Mouse (Mus musculus) embryonic facial prominence, embryonic 12.5 days (tissue): ENCODE measurements around the gene Dnttip2. TPM values are rescaled to one million over a fixed set of nuclear protein-coding genes. Genes with fewer than 3 reads are reported as not detected.

Experiments used
- ATAC-seq: fragments of 200-750 bp; cut with Nextera tagmentation; 2 replicates; pipeline ENCODE4 v1.8.0; 2017; ENCODE audit not compliant: insufficient number of reproducible peaks, insufficient read depth, low FRiP score, low TSS enrichment
- H3K27ac ChIP-seq: fragments of 300-500 bp; sonication (generic); 2 replicates; pipeline ENCODE4 v1.5.1; 2016; ENCODE audit warnings: mild to moderate bottlenecking
- H3K27me3 ChIP-seq: fragments of 300-500 bp; sonication (generic); 2 replicates; pipeline ENCODE4 v1.6.1; 2016; ENCODE audit warnings: mild to moderate bottlenecking, moderate library complexity
- H3K36me3 ChIP-seq: fragments of 300-500 bp; sonication (generic); 2 replicates; pipeline ENCODE4 v1.6.1; 2016; ENCODE audit warnings: mild to moderate bottlenecking
- H3K4me1 ChIP-seq: fragments of 300-500 bp; sonication (generic); 2 replicates; pipeline ENCODE4 v1.6.1; 2016
- H3K4me2 ChIP-seq: fragments of 300-500 bp; sonication (generic); replicated peaks from 2 replicates; pipeline ENCODE4 v1.6.1; 2016; ENCODE audit warnings: mild to moderate bottlenecking, moderate library complexity
- H3K4me3 ChIP-seq: fragments of 300-500 bp; sonication (generic); 2 replicates; pipeline ENCODE4 v1.5.1; 2016; ENCODE audit warnings: mild to moderate bottlenecking
- H3K9ac ChIP-seq: fragments of 300-500 bp; sonication (generic); 2 replicates; pipeline ENCODE4 v1.6.1; 2016; ENCODE audit warnings: mild to moderate bottlenecking, moderate library complexity
- H3K9me3 ChIP-seq: fragments of 300-500 bp; sonication (generic); 2 replicates; pipeline ENCODE4 v1.6.1; 2016; ENCODE audit warnings: mild to moderate bottlenecking, moderate library complexity
- WGBS: fragments of 180-500 bp; shearing (Covaris S2); methylation state at CpG from one replicate; pipeline ENCODE4 v1.1.7; 2016; 5-methylcytosine and 5-hydroxymethylcytosine counted together
- polyA plus RNA-seq: library from polyadenylated mRNA; unstranded; fragments of >200 nt; fragmentation: Nextera tagmentation; extraction: Ambion mirVana; gene quantifications from 2 replicates; pipeline ENCODE4 v1.2.1, GENCODE M21; 2016

Gene Dnttip2
- polyA plus RNA-seq, 1 experiment from 2014 or later: 82.2 TPM

DNA sequence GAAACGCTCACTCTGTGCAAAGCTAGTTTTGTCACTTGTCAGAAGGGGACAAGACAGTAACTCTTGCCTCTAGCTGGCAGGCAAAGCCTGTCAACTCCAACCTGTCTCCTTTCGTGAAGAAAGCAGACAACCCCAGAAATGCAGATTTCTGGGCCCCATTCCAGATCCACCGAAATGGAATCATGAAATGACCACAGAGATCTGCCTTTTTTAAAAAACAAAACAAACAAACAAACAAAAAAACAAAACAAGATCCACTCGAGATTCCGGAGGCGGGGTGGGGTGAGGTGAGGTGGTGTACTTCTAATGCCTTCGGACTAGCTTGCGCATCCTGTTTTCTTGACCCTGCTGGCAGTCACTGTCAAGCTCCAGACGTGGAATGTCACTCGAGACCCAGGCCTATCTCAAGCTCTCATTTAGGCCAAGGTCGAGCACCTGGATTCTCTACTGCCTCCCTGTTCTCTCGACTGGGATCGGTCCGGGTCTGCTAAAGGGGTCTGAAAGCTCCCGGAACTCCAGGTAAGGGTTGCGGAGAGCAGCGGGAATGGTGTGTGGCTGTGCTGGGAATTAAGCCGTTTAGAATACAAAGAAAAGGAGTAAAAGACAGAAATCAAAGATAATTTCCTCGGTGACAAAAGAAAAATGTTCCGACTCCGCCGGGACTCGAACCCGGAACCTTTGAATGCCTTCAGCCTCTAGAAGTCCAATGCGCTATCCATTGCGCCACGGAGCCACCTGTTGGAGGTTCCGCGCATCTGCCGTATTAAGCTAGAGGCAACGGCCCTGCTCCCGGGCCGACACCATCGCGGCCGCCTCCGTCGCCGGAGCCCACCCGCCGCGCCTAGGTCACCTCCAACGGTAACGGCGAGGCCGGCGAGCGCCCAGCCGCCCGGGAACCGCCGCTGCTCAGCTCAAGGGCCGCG lies 18.4 kb downstream of the Dnttip2 start:
- peak; percentile 31; the same call in 1 of the 2 replicates for ATAC-seq
- 7% methylated on average over 54 of the region's 54 CpGs for WGBS
- peaks cover 23% of the 10 kb centered on the region for H3K4me1 ChIP-seq

DNA sequence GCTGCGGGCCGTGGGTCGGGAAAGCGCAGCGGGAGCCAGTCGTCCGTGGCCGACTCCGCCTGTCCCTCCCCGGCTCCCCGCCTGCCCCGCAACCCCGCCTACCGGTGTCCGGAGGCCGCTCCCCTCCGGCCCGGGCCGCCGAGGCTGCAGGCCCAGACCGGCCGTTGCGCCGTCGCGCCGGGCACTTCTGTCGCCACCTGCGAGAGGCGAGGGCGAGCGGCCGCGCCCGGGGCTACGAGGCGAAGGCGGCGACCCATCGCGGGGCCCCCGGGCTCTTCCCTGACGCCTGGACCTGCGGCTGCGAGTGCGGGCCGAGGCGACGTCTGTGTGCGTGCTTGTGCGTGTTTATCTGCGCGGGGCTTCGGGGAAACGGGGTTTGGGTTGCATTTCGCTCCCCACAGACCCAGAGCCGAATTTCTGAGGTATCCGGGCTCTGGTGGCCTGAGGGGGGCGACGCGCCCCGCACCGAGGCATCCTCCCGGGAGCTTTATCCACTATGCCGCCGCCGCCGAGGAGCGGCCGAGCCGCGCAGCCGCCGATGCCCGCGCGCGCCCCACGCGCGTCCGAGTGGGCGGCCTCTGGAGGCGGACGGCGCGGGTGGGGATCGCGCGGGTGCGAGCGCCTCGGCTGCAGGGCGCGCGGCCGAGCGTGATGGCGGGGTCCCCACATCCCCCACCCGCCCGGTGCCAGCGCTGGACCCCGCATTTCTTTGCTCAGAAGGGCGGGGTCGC lies 19.2 kb downstream of the Dnttip2 start:
- Histone ChIP-seq H3K9ac (peak overlapping the region; percentile 89), H3K4me1 (peaks cover 23% of the 10 kb centered on the region), H3K27ac (peak overlapping the region; percentile 97), H3K27me3 (no peaks in the 10 kb centered on the region), H3K4me2 (peak overlapping the region; percentile 67), H3K36me3 (no peaks in the 10 kb centered on the region), H3K9me3 (no peaks in the 10 kb centered on the region), H3K4me3 (peak overlapping the region; percentile 90)
- peak; percentile 63 for ATAC-seq
- under 1% methylated on average over 98 of the region's 105 CpGs for WGBS

More for the DNA sequence above, 18.4 kb downstream of the Dnttip2 start:
- no peaks in the 10 kb centered on the region for H3K36me3 ChIP-seq
- H3K4me2 ChIP-seq: peak overlapping the region; percentile 67
- no peaks in the 10 kb centered on the region for H3K27me3 ChIP-seq
- H3K27ac ChIP-seq: peak overlapping the region; percentile 97
- H3K9ac ChIP-seq: peak overlapping the region; percentile 89
- no peaks in the 10 kb centered on the region for H3K9me3 ChIP-seq
- peak overlapping the region; percentile 90 for H3K4me3 ChIP-seq

DNA sequence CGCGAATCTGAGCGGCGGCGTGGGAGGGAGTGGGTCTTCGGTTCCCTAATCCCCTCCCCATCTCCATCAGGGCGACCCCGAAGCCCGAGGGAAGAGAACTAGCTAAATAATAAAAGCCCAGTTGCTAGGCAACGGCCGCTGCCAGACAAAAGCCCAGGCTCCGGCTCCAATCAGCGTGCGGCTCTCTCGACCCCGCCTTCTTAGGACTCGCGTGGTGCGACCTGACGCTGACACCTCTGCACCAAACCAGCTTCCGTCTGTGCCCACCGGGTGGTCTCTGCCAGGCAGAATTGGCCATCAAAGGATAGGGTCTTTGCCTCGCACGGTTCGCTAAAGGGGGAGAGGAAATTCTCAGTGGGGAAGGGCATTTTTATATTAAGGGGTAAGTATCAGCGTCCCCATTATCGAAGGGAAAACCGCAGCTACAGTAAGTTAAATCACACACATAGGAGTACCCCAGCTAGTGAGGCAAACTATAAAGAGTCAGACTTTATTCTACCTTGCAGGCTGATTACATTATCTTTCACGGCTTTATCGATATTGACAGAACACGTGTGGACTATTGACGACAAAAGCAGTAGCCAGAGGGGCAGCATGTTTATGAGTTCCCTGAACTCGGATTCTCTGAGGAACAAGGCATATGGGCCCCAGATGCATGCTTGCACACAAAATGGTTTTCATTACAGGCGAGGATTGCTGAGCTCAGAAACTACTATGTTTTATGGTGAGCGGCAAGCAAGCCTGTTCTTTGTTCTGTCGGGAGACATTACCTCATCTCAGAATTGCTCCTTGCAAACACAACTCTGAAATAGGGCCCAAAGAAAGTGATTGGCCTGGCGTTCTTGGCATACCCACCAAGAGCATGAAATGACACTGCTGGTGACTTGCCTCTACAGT lies 20.0 kb downstream of the Dnttip2 start, which contains the start of gene Bcar3:
Gene Bcar3, plus strand, starts transcription at position 183 of the 897 bp plus-strand sequence.
- H3K9me3 ChIP-seq: no peaks in the 10 kb centered on the region
- H3K4me3 ChIP-seq: peak within 1 kb of the TSS; percentile 90
- H3K36me3 ChIP-seq: no peaks in the 10 kb centered on the region
- peak within 1 kb of the TSS; percentile 97 for H3K27ac ChIP-seq
- peak; percentile 82 for ATAC-seq
- no peaks in the 10 kb centered on the region for H3K27me3 ChIP-seq
- H3K4me1 ChIP-seq: peaks cover 23% of the 10 kb centered on the region
- 4% methylated on average over 37 of the region's 37 CpGs for WGBS
- H3K4me2 ChIP-seq: peak within 1 kb of the TSS; percentile 67
- peak within 1 kb of the TSS; percentile 89 for H3K9ac ChIP-seq

DNA sequence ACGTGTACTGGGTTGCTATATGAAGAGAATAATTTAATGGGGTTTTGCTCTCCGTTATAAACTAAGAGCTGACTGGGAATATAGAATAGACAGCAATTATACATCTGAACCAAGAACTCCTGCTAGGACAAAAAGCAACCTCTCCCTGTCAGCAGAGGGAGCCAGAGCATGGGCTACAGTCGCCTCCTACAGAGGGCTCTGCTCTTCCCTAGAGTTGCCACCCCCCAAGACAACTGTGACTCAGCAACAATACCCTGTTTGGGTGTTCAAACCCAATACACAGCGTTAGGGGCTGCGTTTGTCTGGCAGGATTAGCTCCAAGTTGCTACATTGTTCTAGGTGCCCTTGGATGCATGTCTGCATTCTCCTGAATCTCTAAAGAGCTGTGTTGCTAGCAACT lies 21.3 kb downstream of the Dnttip2 start:
- peaks cover 23% of the 10 kb centered on the region for H3K4me1 ChIP-seq

DNA sequence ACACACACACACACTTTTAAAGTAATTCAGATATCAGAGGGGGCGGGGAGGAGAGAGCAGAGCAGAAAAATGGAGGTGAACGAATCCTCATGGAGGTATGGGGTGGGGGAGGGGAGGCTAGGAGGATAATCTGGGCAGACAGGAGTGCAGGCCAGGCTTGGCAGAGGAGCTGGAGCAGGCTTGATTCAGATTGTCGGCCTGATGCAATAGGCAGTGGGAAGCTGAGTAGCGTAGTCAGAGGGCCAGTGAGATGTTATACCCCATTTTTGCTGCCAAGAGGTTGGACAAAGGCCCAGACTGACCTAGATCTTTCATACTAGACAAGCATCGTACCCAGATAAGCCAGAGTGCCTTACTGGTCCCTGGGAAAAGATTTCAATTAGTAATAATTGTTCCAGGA lies 22.8 kb downstream of the Dnttip2 start:
- ATAC-seq: no peak
- Histone ChIP-seq H3K27me3 (no peaks in the 10 kb centered on the region), H3K4me2 (no peak overlapping the region), H3K9me3 (no peaks in the 10 kb centered on the region), H3K4me1 (peaks cover 26% of the 10 kb centered on the region), H3K9ac (no peak overlapping the region), H3K4me3 (no peak overlapping the region), H3K36me3 (no peaks in the 10 kb centered on the region), H3K27ac (no peak overlapping the region)
- WGBS: 52% methylated on average over 5 of the region's 5 CpGs

More for the DNA sequence above, 21.3 kb downstream of the Dnttip2 start:
- Histone ChIP-seq H3K9ac (no peak overlapping the region), H3K4me2 (no peak overlapping the region), H3K36me3 (no peaks in the 10 kb centered on the region), H3K27me3 (no peaks in the 10 kb centered on the region), H3K4me3 (no peak overlapping the region), H3K9me3 (no peaks in the 10 kb centered on the region), H3K27ac (no peak overlapping the region)
- no peak for ATAC-seq
- WGBS: 11% methylated on average over 5 of the region's 5 CpGs

DNA sequence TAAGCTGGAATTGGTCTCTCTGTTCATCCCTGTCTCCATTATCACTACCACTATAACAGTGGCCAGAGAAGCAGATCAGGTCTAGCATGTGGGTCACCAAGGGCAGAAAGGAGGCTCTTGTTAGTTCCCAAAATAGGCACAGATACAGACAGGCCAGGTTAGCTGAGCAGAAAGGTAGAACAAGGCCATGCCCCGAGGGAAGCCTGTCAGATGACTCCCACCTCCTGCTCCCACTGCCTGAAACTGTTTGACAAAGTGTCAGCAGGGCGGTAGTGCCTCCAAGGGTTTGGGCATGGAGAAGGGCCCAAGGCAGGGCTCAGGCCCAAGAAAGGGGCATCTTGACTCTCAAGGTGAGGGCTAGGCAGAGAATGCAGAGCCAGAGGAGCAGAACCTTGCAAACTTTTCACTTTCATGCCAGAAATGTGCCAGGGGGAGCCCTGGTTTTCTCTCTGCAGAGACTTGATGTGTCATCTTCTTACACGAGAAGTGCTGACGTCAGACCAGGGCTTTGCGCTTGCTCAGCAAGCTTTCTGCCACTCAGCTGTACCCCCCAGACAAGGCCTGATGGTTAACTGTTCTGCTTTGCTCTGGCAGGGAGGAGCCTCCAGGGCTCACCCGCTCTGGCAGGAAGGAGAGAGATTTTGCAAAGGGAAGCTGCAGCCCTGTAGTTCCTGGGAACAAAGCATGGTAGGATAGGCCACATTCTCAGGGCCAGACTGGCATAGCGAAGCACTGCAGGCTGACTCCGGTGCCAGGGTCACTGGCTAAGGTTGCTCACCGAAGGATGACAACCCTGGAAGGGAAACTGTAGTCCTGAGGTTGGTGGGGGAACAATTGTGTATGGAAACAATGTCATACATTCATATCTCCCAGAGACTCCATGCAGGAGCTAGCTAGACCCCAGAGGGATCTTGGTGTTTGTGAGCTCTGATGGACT lies 27.1 kb downstream of the Dnttip2 start:
- no peak for ATAC-seq
- Histone ChIP-seq H3K9me3 (no peaks in the 10 kb centered on the region), H3K27me3 (no peaks in the 10 kb centered on the region), H3K4me1 (peaks cover 11% of the 10 kb centered on the region), H3K27ac (no peak overlapping the region), H3K36me3 (no peaks in the 10 kb centered on the region), H3K4me2 (no peak overlapping the region), H3K4me3 (no peak overlapping the region), H3K9ac (no peak overlapping the region)
- 51% methylated on average over 9 of the region's 9 CpGs for WGBS

DNA sequence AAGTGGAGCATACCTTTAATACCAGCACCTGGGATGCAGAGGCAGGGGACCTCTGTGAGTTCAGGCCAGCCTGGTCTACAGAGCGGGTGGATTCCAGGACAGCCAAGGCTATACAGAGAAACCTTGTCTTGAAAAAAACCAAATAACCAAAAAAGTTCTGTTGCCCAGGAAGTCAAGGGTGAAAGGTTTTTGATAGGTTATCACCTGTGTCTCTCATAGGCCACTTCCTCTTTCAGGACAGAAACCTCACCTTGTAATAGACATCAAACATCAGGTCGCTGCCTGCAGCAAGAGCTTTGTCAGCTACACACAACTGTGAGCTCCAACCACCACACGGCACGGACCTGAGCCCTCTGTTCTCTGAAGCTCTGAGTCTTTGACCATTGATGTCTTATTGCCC lies 30.4 kb downstream of the Dnttip2 start:
- Histone ChIP-seq H3K4me3 (no peak overlapping the region), H3K9me3 (no peaks in the 10 kb centered on the region), H3K9ac (no peak overlapping the region), H3K27ac (no peak overlapping the region), H3K27me3 (no peaks in the 10 kb centered on the region), H3K4me2 (no peak overlapping the region), H3K4me1 (peaks cover 4% of the 10 kb centered on the region; the same call in 1 of the 2 replicates), H3K36me3 (no peaks in the 10 kb centered on the region)
- ATAC-seq: no peak
- WGBS: 88% methylated on average over 4 of the region's 4 CpGs

DNA sequence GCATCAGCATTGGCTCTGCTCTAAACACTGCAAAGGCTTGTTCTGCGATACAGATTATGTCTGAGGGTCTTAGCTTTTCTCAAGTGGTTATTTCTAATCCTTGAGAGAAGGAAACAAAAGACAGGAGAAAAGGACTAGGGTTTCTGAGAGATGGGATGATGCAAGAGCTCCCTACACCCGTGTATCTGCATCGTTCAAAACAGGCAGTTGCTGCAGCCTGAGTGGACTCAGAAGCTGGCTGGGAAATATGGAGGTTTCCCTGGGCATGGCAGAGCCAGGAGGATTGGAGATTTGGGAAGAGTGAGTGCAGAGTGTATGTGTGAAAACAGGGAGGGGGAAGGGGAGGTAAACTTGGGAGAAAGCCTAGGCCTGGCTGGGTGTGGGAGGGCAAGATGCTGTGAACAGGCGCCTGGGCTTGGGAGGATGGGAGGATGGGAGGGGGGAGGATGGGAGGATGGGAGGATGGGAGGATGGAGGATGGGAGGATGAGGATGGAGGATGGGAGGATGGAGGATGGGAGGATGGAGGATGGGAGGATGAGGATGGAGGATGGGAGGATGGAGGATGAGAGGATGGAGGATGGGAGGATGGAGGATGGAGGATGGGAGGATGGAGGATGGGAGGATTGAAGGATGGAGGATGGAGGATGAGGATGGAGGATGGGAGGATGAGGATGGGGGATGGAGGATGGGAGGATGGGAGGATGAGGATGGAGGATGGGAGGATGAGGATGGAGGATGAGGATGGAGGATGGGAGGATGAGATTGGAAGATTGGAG lies 33.9 kb downstream of the Dnttip2 start:
- Histone ChIP-seq H3K4me1 (no peaks in the 10 kb centered on the region), H3K36me3 (no peaks in the 10 kb centered on the region), H3K4me3 (no peak overlapping the region), H3K9ac (no peak overlapping the region), H3K9me3 (no peaks in the 10 kb centered on the region), H3K27me3 (no peaks in the 10 kb centered on the region), H3K27ac (no peak overlapping the region), H3K4me2 (no peak overlapping the region)
- WGBS: 58% methylated on average over 4 of the region's 4 CpGs
- ATAC-seq: no peak

DNA sequence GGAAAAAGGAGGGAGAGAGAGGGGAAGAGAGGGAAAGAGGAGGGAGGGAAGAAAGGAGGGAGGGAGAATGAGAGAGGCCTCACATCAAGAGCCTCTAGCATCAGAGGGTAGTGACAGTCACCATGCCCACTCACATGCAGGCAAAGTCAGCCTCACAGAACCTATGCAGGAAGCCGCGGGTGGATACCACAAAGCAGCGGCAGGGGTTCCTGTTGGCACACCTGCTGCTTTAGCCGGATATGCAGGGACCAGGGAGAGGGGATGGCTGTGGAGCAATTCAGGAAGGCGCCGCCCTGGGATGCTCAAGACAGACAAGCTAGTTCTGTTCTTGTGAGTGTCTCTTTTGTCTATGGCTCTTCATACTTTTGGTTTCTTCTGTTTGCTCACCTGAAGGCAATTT lies 34.8 kb downstream of the Dnttip2 start:
- H3K27ac ChIP-seq: no peak overlapping the region
- H3K9ac ChIP-seq: no peak overlapping the region
- no peaks in the 10 kb centered on the region for H3K4me1 ChIP-seq
- H3K27me3 ChIP-seq: no peaks in the 10 kb centered on the region
- WGBS: 43% methylated on average over 6 of the region's 6 CpGs
- ATAC-seq: no peak
- H3K36me3 ChIP-seq: no peaks in the 10 kb centered on the region
- H3K4me3 ChIP-seq: no peak overlapping the region
- H3K9me3 ChIP-seq: no peaks in the 10 kb centered on the region
- H3K4me2 ChIP-seq: no peak overlapping the region

DNA sequence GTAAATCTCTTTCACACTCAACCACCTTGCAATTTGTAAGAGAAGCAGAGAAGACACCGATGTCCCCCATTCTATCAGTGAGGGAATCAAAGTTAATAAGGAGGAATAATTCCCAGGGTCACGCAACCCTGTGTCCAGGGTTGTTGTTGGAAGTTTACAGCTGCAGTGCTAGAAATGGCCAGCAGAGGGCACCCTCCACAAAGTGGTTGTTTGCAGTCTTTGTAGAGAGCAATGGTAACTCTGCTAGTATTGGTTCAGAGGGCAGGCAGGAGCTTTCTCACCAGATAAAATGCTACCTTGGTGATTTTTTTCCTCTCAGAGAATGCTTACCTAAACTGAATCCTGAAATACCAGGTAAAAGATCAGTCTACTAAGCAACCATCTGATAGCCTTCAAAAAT lies 37.9 kb downstream of the Dnttip2 start:
- no peak overlapping the region for H3K9ac ChIP-seq
- no peaks in the 10 kb centered on the region for H3K9me3 ChIP-seq
- H3K36me3 ChIP-seq: no peaks in the 10 kb centered on the region
- no peaks in the 10 kb centered on the region for H3K27me3 ChIP-seq
- H3K27ac ChIP-seq: no peak overlapping the region
- no peak overlapping the region for H3K4me2 ChIP-seq
- 17% methylated on average over 2 of the region's 2 CpGs for WGBS
- H3K4me3 ChIP-seq: no peak overlapping the region
- ATAC-seq: no peak
- H3K4me1 ChIP-seq: peaks cover 4% of the 10 kb centered on the region
